ENCODE assay signal across 13 mouse cellular contexts in the genomic region with DNA sequence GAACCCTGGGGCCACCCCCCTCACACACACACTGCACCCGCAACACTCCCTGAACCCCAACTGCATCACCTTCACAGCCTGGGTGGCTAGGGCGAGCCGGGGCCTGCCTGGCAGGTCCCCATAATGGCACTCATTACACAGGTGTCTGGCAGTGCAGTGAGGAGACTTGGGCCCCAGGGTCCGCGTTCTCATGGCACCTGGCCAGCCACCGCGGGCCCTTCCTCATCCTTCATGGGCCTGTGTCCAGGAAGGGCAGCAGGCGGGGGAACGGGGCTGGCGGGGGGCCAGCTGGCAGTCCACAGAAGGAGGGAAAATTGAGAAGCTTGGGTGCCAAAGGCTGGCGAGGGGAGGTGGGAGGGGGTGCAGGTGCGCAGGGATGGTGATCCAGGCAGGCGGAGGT.
A peak's percentile ranks its signal among the peaks of the same experiment; 100 is the strongest.
DNase-seq lines count a peak whose midpoint lies in the region; ATAC-seq and TF ChIP-seq lines count a peak whose summit lies in the region.
"Had no signal": no experiment of that assay in that cellular context is flagged by ENCODE, and none has a peak within 500 bp of the region (broad histone marks: within the 10 kb centered on the region; RNA-seq: fewer than 3 reads in every experiment).

No protein-coding gene starts in this region.

- peak; percentile 22; the same call in 1 of the 2 replicates for ATAC-seq in midbrain, embryonic 13.5 days
- ATAC-seq in midbrain, embryonic 15.5 days (replicated peaks) = no peak
- ATAC-seq in embryonic facial prominence, embryonic 15.5 days (ENCODE audit: insufficient number of reproducible peaks, low FRiP score, low TSS enrichment, low read depth) = peak; percentile 27; the same call in 1 of the 2 replicates
- ATAC-seq in lung, postnatal 0 days = no peak

- no peaks in the 10 kb centered on the region for H3K36me3 ChIP-seq in midbrain, embryonic 13.5 days
- no peaks in the 10 kb centered on the region for H3K36me3 ChIP-seq in midbrain, embryonic 15.5 days (replicated peaks)
- H3K36me3 ChIP-seq in embryonic facial prominence, embryonic 15.5 days = no peaks in the 10 kb centered on the region
- no peaks in the 10 kb centered on the region for H3K36me3 ChIP-seq in lung, postnatal 0 days (ENCODE audit: insufficient read depth, low read length)
- H3K36me3 ChIP-seq: G1E had no signal

- peaks cover 6% of the 10 kb centered on the region; the same call in 1 of the 2 replicates for H3K4me1 ChIP-seq in midbrain, embryonic 13.5 days (replicated peaks)
- H3K4me1 ChIP-seq in midbrain, embryonic 15.5 days = no peaks in the 10 kb centered on the region
- peaks cover 30% of the 10 kb centered on the region for H3K4me1 ChIP-seq in embryonic facial prominence, embryonic 15.5 days
- H3K4me1 ChIP-seq in lung, postnatal 0 days (ENCODE audit: insufficient read depth, low read depth, low read length) = peaks cover 6% of the 10 kb centered on the region; the same call in 1 of the 2 replicates

- no peak for TF ChIP-seq EP300 in lung, postnatal 0 days (IDR thresholded peaks at IDR 0.05)

- TF ChIP-seq CTCF in gastrocnemius, adult 2 months (IDR thresholded peaks at IDR 0.05) = no peak
- TF ChIP-seq CTCF in lung, postnatal 0 days (IDR thresholded peaks at IDR 0.05) = no peak

- H3K27ac ChIP-seq in gastrocnemius, adult 2 months = peak overlapping the region; percentile 98
- H3K27ac ChIP-seq in midbrain, embryonic 13.5 days = no peak overlapping the region
- no peak overlapping the region for H3K27ac ChIP-seq in midbrain, embryonic 15.5 days
- H3K27ac ChIP-seq in embryonic facial prominence, embryonic 15.5 days (replicated peaks) = no peak overlapping the region
- no peak overlapping the region for H3K27ac ChIP-seq in lung, postnatal 0 days (ENCODE audit: low read length)

- intact Hi-C loops in gastrocnemius, adult 2 months (cut with DNase I) = no loop called here

- peak; percentile 65 for DNase-seq in gastrocnemius, adult 2 months
- DNase-seq in gastrocnemius, postnatal 4 days (ENCODE audit: low spot score in 2 of 2) = no peak
- peak; percentile 22 for DNase-seq in lung, postnatal 0 days (ENCODE audit: low spot score)
- no peak for DNase-seq in embryo, embryonic 9.5 days (ENCODE audit: extremely low spot score)
- DNase-seq in layer of hippocampus, adult 9-11 months = no peak
- DNase-seq: cerebellum, adult 18-20 months; layer of hippocampus, postnatal 36 days; thymus, postnatal 25 days had no signal

- no peak overlapping the region for H3K4me2 ChIP-seq in midbrain, embryonic 13.5 days (replicated peaks)
- H3K4me2 ChIP-seq in midbrain, embryonic 15.5 days = no peak overlapping the region
- H3K4me2 ChIP-seq in embryonic facial prominence, embryonic 15.5 days (replicated peaks) = no peak overlapping the region
- no peak overlapping the region for H3K4me2 ChIP-seq in lung, postnatal 0 days (replicated peaks; ENCODE audit: low read depth, low read length)

- no peak overlapping the region for H3K4me3 ChIP-seq in gastrocnemius, adult 2 months
- H3K4me3 ChIP-seq in midbrain, embryonic 13.5 days (replicated peaks) = no peak overlapping the region
- H3K4me3 ChIP-seq in midbrain, embryonic 15.5 days = no peak overlapping the region
- H3K4me3 ChIP-seq in embryonic facial prominence, embryonic 15.5 days (replicated peaks) = no peak overlapping the region
- H3K4me3 ChIP-seq in lung, postnatal 0 days (ENCODE audit: low read depth, low read length) = no peak overlapping the region
- H3K4me3 ChIP-seq: myocyte had no signal

- no peaks in the 10 kb centered on the region for H3K27me3 ChIP-seq in midbrain, embryonic 13.5 days
- H3K27me3 ChIP-seq in midbrain, embryonic 15.5 days (replicated peaks) = no peaks in the 10 kb centered on the region
- H3K27me3 ChIP-seq in embryonic facial prominence, embryonic 15.5 days = no peaks in the 10 kb centered on the region
- no peaks in the 10 kb centered on the region for H3K27me3 ChIP-seq in lung, postnatal 0 days (replicated peaks; ENCODE audit: insufficient read depth, low read length)

- 83% methylated on average over 13 of the region's 13 CpGs for WGBS in midbrain, embryonic 13.5 days
- 70% methylated on average over 11 of the region's 13 CpGs for WGBS in midbrain, embryonic 15.5 days
- 54% methylated on average over 13 of the region's 13 CpGs for WGBS in embryonic facial prominence, embryonic 15.5 days
- WGBS in lung, postnatal 0 days = 20% methylated on average over 9 of the region's 13 CpGs

- no peaks in the 10 kb centered on the region for H3K9me3 ChIP-seq in midbrain, embryonic 13.5 days
- H3K9me3 ChIP-seq in midbrain, embryonic 15.5 days = no peaks in the 10 kb centered on the region
- no peaks in the 10 kb centered on the region for H3K9me3 ChIP-seq in embryonic facial prominence, embryonic 15.5 days (replicated peaks)
- H3K9me3 ChIP-seq in lung, postnatal 0 days (ENCODE audit: low read length) = no peaks in the 10 kb centered on the region
- H3K9me3 ChIP-seq: G1E had no signal

- no peak overlapping the region for H3K9ac ChIP-seq in midbrain, embryonic 13.5 days (replicated peaks)
- no peak overlapping the region for H3K9ac ChIP-seq in midbrain, embryonic 15.5 days
- no peak overlapping the region for H3K9ac ChIP-seq in embryonic facial prominence, embryonic 15.5 days
- no peak overlapping the region for H3K9ac ChIP-seq in lung, postnatal 0 days (replicated peaks; ENCODE audit: low read depth)

Comparison
In these comparisons a context has a peak if more than half of its experiments do, and no peak if none do; other contexts are left out.
1. DNase-seq: peak in gastrocnemius, adult 2 months (single experiment) and lung, postnatal 0 days (single experiment); none in gastrocnemius, postnatal 4 days (0 of 2), embryo, embryonic 9.5 days (single experiment) and layer of hippocampus, adult 9-11 months (single experiment).
2. ATAC-seq: peak in midbrain, embryonic 13.5 days (single experiment) and embryonic facial prominence, embryonic 15.5 days (single experiment); none in midbrain, embryonic 15.5 days (single experiment) and lung, postnatal 0 days (single experiment).